Mouse (Mus musculus) forebrain, embryonic 16.5 days (tissue): ENCODE measurements at regions not wholly inside any gene's neighbourhood (a gene's known extent, or its start where the extent isn't known, plus 50 kb on each side); places are given as distances from the start of the nearest gene placed in this dataset.
"Not testable (repeated sequence)": the region's sequence is repeated elsewhere in the genome, so short reads cannot be mapped to it uniquely, and the experiment has no call there.

Experiments used
- ATAC-seq: fragments of 200-750 bp; cut with Nextera tagmentation; 2 replicates; pipeline ENCODE4 v1.8.0; 2017; ENCODE audit warnings: mild to moderate bottlenecking, moderate library complexity
- H3K27ac ChIP-seq: fragments of 300-500 bp; sonication (generic); 2 replicates; pipeline ENCODE4 v1.5.1; 2014; ENCODE audit warnings: low read length, control low read depth
- H3K27me3 ChIP-seq: fragments of 300-500 bp; sonication (generic); replicated peaks from 2 replicates; pipeline ENCODE4 v1.6.1; 2014; ENCODE audit warnings: low read length; ENCODE audit not compliant: control insufficient read depth, insufficient read depth
- H3K36me3 ChIP-seq: fragments of 300-500 bp; sonication (generic); 2 replicates; pipeline ENCODE4 v1.6.1; 2014; ENCODE audit not compliant: control insufficient read depth, insufficient read depth
- H3K4me1 ChIP-seq: fragments of 300-500 bp; sonication (generic); replicated peaks from 2 replicates; pipeline ENCODE4 v1.6.1; 2014; ENCODE audit warnings: low read length; ENCODE audit not compliant: control insufficient read depth, insufficient read depth
- H3K4me2 ChIP-seq: fragments of 300-500 bp; sonication (generic); 2 replicates; pipeline ENCODE4 v1.6.1; 2014; ENCODE audit warnings: mild to moderate bottlenecking, low read length, control low read depth
- H3K4me3 ChIP-seq: fragments of 300-500 bp; sonication (generic); replicated peaks from 2 replicates; pipeline ENCODE4 v1.5.1; 2014; ENCODE audit warnings: mild to moderate bottlenecking, low read length, control low read depth
- H3K9ac ChIP-seq: fragments of 300-500 bp; sonication (generic); replicated peaks from 2 replicates; pipeline ENCODE4 v1.6.1; 2014; ENCODE audit warnings: low read depth, low read length, control low read depth
- H3K9me3 ChIP-seq: fragments of 300-500 bp; sonication (generic); 2 replicates; pipeline ENCODE4 v1.6.1; 2016; ENCODE audit warnings: low read length; ENCODE audit not compliant: control insufficient read depth
- WGBS: fragments of 180-500 bp; shearing (Covaris S2); extraction: QIAGEN DNeasy Blood & Tissue Kit; methylation state at CpG from one replicate; pipeline ENCODE4 v1.1.7; 2014; 5-methylcytosine and 5-hydroxymethylcytosine counted together

DNA sequence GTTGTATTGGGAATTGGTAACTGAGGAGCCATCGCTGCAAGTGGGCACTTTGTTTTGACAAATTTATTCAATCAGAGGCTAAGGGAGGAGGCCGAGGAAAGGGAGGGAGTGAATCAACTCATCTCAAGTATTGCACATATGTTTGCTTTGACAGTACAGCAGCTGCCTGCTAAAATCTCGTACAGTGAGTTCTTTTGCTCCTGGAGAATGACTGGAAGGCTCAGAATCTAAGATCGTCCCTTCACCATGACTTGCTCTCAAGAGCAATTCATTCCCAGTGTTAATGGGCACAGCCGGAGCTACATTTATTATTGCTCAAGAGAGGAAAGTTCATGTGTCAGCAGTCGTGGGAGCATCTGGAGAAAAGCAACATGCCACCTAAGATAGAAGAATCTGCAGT lies 567.6 kb upstream of the Got2 start:
- Histone ChIP-seq H3K9me3 (no peaks in the 10 kb centered on the region), H3K4me1 (peaks cover 14% of the 10 kb centered on the region), H3K27ac (0 out of 2 replicates have a peak overlapping the region, but pooled peaks have one; percentile 9), H3K4me3 (peak overlapping the region; percentile 38), H3K9ac (no peak overlapping the region), H3K4me2 (peak overlapping the region; percentile 64), H3K36me3 (no peaks in the 10 kb centered on the region), H3K27me3 (no peaks in the 10 kb centered on the region)
- ATAC-seq = peak; percentile 89
- 4% methylated on average over 6 of the region's 6 CpGs for WGBS

DNA sequence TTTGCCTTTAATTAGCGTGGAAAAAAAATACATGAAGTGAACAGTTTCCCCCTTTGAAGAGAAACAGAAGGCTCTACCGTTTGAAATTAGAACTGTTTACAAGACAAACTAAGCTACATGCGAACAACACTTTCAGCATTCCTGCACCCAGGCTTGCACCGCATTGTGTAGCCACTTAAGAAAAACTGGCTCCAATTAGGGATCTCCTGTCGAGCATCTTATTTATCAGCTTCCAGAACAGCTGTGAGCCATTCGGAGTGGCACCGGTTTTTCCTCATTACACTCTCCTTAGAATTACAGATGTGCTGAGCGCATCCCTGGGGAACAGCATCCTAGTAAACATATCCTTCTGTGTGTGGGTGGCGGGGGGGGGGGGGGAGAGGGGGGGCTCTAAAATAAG lies 567.0 kb upstream of the Got2 start:
- H3K4me3 ChIP-seq = peak overlapping the region; percentile 38
- H3K4me1 ChIP-seq = peaks cover 14% of the 10 kb centered on the region
- H3K36me3 ChIP-seq = no peaks in the 10 kb centered on the region
- H3K27ac ChIP-seq = 0 out of 2 replicates have a peak overlapping the region, but pooled peaks have one; percentile 9
- no peaks in the 10 kb centered on the region for H3K9me3 ChIP-seq
- no peaks in the 10 kb centered on the region for H3K27me3 ChIP-seq
- ATAC-seq = peak; percentile 87
- WGBS = 3% methylated on average over 9 of the region's 9 CpGs
- H3K9ac ChIP-seq = 0 out of 2 replicates have a peak overlapping the region, but pooled peaks have one; percentile 25
- peak overlapping the region; percentile 64 for H3K4me2 ChIP-seq

GRCm38 (mm10) chr8:96429708-96430107 lies 541.4 kb upstream of the Got2 start:
- Histone ChIP-seq H3K36me3 (no peaks in the 10 kb centered on the region), H3K27me3 (no peaks in the 10 kb centered on the region), H3K9ac (no peak overlapping the region), H3K4me3 (no peak overlapping the region), H3K4me2 (no peak overlapping the region), H3K9me3 (no peaks in the 10 kb centered on the region), H3K27ac (no peak overlapping the region), H3K4me1 (no peaks in the 10 kb centered on the region)
- WGBS = 52% methylated on average over 1 of the region's 1 CpGs
- no peak for ATAC-seq

DNA sequence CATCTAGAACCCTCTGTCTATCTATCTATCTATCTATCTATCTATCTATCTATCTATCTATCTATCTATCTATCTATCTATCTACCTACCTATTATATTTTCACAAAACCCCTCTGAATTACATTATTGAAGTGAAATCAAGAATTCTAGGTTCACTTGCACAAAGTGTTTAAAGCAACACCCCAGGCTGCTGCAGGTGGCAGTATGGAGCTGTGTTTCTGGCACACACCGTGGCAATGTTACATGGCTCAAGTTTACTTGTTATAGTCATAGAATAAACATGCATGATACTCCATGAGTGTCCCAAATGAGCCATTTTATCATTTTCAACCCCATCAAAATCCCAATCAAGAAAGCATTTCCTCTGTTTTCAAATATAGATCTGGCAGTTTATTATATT lies 538.6 kb upstream of the Got2 start:
- no peak overlapping the region for H3K4me2 ChIP-seq
- no peaks in the 10 kb centered on the region for H3K4me1 ChIP-seq
- H3K27me3 ChIP-seq = no peaks in the 10 kb centered on the region
- H3K4me3 ChIP-seq = no peak overlapping the region
- no peaks in the 10 kb centered on the region for H3K36me3 ChIP-seq
- WGBS = 43% methylated on average over 1 of the region's 1 CpGs
- no peak overlapping the region for H3K27ac ChIP-seq
- no peak for ATAC-seq
- H3K9me3 ChIP-seq = no peaks in the 10 kb centered on the region
- no peak overlapping the region for H3K9ac ChIP-seq

GRCm38 (mm10) chr8:96409601-96410000 lies 521.3 kb upstream of the Got2 start:
- ATAC-seq = no peak
- WGBS = 70% methylated on average over 1 of the region's 1 CpGs
- H3K4me1 ChIP-seq = no peaks in the 10 kb centered on the region

GRCm38 (mm10) chr8:96404549-96405145 lies 516.3 kb upstream of the Got2 start:
- WGBS = 92% methylated on average over 15 of the region's 15 CpGs
- Histone ChIP-seq H3K27me3 (no peaks in the 10 kb centered on the region), H3K9ac (no peak overlapping the region), H3K9me3 (no peaks in the 10 kb centered on the region), H3K4me1 (no peaks in the 10 kb centered on the region), H3K27ac (no peak overlapping the region), H3K4me2 (no peak overlapping the region), H3K36me3 (no peaks in the 10 kb centered on the region), H3K4me3 (no peak overlapping the region)
- ATAC-seq = no peak

More at GRCm38 (mm10) chr8:96409601-96410000, 521.3 kb upstream of the Got2 start:
- Histone ChIP-seq H3K27me3 (no peaks in the 10 kb centered on the region), H3K36me3 (no peaks in the 10 kb centered on the region), H3K4me3 (no peak overlapping the region), H3K4me2 (no peak overlapping the region), H3K9ac (no peak overlapping the region), H3K9me3 (no peaks in the 10 kb centered on the region), H3K27ac (no peak overlapping the region)

GRCm38 (mm10) chr8:96403669-96404068 lies 515.3 kb upstream of the Got2 start:
- no peak for ATAC-seq

DNA sequence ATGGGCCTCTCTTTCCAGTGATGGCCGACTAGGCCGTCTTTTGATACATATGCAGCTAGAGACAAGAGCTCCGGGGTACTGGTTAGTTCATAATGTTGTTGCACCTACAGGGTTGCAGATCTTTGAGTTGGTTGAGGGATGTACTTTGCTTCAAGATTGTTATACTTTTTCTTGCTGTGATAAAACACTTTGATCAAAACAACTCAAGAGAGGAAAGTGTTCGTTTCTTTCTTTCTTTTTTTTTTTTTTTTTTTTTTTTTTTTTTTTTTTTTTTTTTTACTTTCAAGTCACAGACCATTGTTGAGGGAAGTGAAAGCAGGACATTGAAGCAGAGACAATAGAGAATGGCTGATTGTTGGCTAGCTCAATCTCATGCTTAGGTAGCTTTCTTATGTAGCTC lies 511.0 kb upstream of the Got2 start:
- H3K4me3 ChIP-seq, H3K36me3 ChIP-seq, H3K9ac ChIP-seq, ATAC-seq, H3K9me3 ChIP-seq, H3K4me1 ChIP-seq, H3K27ac ChIP-seq, H3K27me3 ChIP-seq, H3K4me2 ChIP-seq: not testable (repeated sequence)
- WGBS = 90% methylated on average over 4 of the region's 4 CpGs

More at GRCm38 (mm10) chr8:96403669-96404068, 515.3 kb upstream of the Got2 start:
- H3K9me3 ChIP-seq = no peaks in the 10 kb centered on the region
- no peaks in the 10 kb centered on the region for H3K4me1 ChIP-seq
- no peak overlapping the region for H3K4me3 ChIP-seq
- 65% methylated on average over 3 of the region's 3 CpGs for WGBS
- H3K36me3 ChIP-seq = no peaks in the 10 kb centered on the region
- H3K4me2 ChIP-seq = no peak overlapping the region
- H3K27ac ChIP-seq = no peak overlapping the region
- no peak overlapping the region for H3K9ac ChIP-seq
- H3K27me3 ChIP-seq = no peaks in the 10 kb centered on the region

DNA sequence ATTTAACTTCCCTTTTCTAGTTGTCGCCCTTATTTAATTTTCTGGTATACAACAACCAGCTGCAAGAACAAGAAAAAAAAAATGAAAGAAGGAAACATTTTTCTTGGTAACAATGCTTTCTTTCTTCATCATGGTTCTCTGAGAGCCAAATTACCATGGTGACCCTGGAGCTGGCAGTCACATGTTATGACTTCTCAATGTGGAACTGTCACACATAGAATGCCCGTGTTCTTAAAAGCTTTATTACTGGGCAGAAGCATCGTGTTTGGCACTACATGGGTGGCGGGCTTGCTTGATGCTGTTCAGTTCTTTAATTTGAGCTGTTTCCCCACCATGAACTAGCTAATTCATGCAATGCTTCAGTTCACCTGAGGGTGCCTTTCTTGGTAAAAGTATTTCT lies 504.7 kb upstream of the Got2 start:
- H3K4me2 ChIP-seq = no peak overlapping the region
- H3K27ac ChIP-seq = no peak overlapping the region
- no peaks in the 10 kb centered on the region for H3K4me1 ChIP-seq
- ATAC-seq = peak; percentile 68
- H3K9ac ChIP-seq = no peak overlapping the region
- H3K36me3 ChIP-seq = no peaks in the 10 kb centered on the region
- 25% methylated on average over 4 of the region's 4 CpGs for WGBS
- H3K9me3 ChIP-seq = no peaks in the 10 kb centered on the region
- no peaks in the 10 kb centered on the region for H3K27me3 ChIP-seq
- H3K4me3 ChIP-seq = no peak overlapping the region

- H3K4me2 ChIP-seq = no peak overlapping the region
- H3K4me1 ChIP-seq = no peaks in the 10 kb centered on the region
- no peaks in the 10 kb centered on the region for H3K36me3 ChIP-seq
- H3K27ac ChIP-seq = no peak overlapping the region
- H3K9ac ChIP-seq = no peak overlapping the region
- ATAC-seq = no peak
- H3K27me3 ChIP-seq = no peaks in the 10 kb centered on the region
- no peaks in the 10 kb centered on the region for H3K9me3 ChIP-seq
- no peak overlapping the region for H3K4me3 ChIP-seq
- 85% methylated on average over 3 of the region's 3 CpGs for WGBS
Observed at GRCm38 (mm10) chr8:96389251-96389650, 500.9 kb upstream of the Got2 start.
